Mouse (Mus musculus) cortical plate, adult 2 months (tissue): ENCODE measurements around the gene Pdha1.

Source experiments
- CTCF ChIP-seq: fragments of 200-500 bp; IDR thresholded peaks from 2 replicates; pipeline ENCODE4 v1.5.1; 2011; ENCODE audit warnings: mild to moderate bottlenecking, control low read depth, low read length; ENCODE audit not compliant: insufficient read depth; ENCODE audit errors: extremely low read depth
- POLR2A ChIP-seq: fragments of 200-500 bp; IDR thresholded peaks from 2 replicates; pipeline ENCODE4 v1.6.1; 2011; ENCODE audit warnings: mild to moderate bottlenecking, low read length, control low read depth; ENCODE audit not compliant: insufficient read depth; ENCODE audit errors: extremely low read depth

DNA sequence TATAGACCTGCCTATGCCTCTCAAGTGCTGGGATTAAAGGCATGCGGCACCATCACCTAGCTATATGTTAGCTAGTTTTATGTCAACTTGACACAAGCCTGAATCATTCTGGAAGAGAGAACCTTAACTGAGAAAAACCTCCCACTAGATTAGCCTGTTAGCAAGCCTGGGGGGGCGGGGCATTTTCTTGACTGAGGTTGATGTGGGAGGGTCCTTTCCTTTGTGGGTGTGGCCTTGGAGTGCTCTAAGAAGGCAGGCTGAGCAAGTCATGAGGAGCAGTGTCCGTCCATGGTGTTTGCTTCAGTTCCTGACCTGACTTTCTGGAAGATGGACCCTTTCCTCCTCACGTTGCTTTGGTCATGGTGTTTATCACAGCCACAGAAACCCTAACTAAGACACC lies 8.6 kb upstream of the Pdha1 start:
- TF ChIP-seq CTCF (no peak), POLR2A (no peak)
